31 mouse cellular contexts compared by ENCODE assay signal in genomic region chr15:60701273-60701672, GRCm38 (mm10).
A peak's percentile ranks its signal among the peaks of the same experiment; 100 is the strongest.
DNase-seq lines count a peak whose midpoint lies in the region; ATAC-seq and TF ChIP-seq lines count a peak whose summit lies in the region.
"Had no signal": no experiment of that assay in that cellular context is flagged by ENCODE, and none has a peak within 500 bp of the region (broad histone marks: within the 10 kb centered on the region; RNA-seq: fewer than 3 reads in every experiment).

No protein-coding gene starts in this region.

- peaks cover 3% of the 10 kb centered on the region; the same call in 1 of the 2 replicates for H3K4me1 ChIP-seq in lung, embryonic 16.5 days (replicated peaks; ENCODE audit: control insufficient read depth, insufficient read depth, low read length)
- H3K4me1 ChIP-seq: heart, embryonic 15.5 days; hindbrain, embryonic 12.5 days; limb, embryonic 13.5 days; megakaryocyte, embryonic 14.5 days; neural tube, embryonic 12.5 days; stomach, embryonic 15.5 days had no signal

- H3K4me3 ChIP-seq in lung, embryonic 16.5 days (ENCODE audit: low read length): no peak overlapping the region
- H3K4me3 ChIP-seq: heart, embryonic 10.5 days; heart, embryonic 15.5 days; hindbrain, embryonic 12.5 days; layer of hippocampus, adult 2 months; limb, embryonic 13.5 days; megakaryocyte, embryonic 14.5 days; myocyte; neural tube, embryonic 12.5 days; stomach, embryonic 15.5 days had no signal

- no peak for TF ChIP-seq POLR2A in brain, embryonic 14.5 days (IDR thresholded peaks at IDR 0.05; ENCODE audit: borderline replicate concordance, extremely low read depth, insufficient read depth, insufficient read length, poor library complexity, severe bottlenecking)

- H3K36me3 ChIP-seq in lung, embryonic 16.5 days (ENCODE audit: control insufficient read depth, insufficient read depth, low read length): no peaks in the 10 kb centered on the region
- H3K36me3 ChIP-seq: heart, embryonic 10.5 days; heart, embryonic 15.5 days; hindbrain, embryonic 12.5 days; limb, embryonic 13.5 days; neural tube, embryonic 12.5 days; stomach, embryonic 15.5 days had no signal

- no peak overlapping the region for H3K9ac ChIP-seq in lung, embryonic 16.5 days (ENCODE audit: low read length)
- H3K9ac ChIP-seq: forebrain, postnatal 0 days; heart, embryonic 15.5 days; hindbrain, embryonic 12.5 days; limb, embryonic 13.5 days; neural tube, embryonic 12.5 days; stomach, embryonic 15.5 days had no signal

- H3K4me2 ChIP-seq in lung, embryonic 16.5 days (ENCODE audit: low read depth, low read length): 0 out of 2 replicates have a peak overlapping the region, but pooled peaks have one; percentile 6
- H3K4me2 ChIP-seq: heart, embryonic 15.5 days; hindbrain, embryonic 12.5 days; limb, embryonic 13.5 days; liver, embryonic 11.5 days; neural tube, embryonic 12.5 days; stomach, embryonic 15.5 days had no signal

- H3K27ac ChIP-seq in lung, embryonic 16.5 days (ENCODE audit: low read length): no peak overlapping the region
- H3K27ac ChIP-seq: heart, embryonic 10.5 days; heart, embryonic 15.5 days; hindbrain, embryonic 12.5 days; layer of hippocampus, adult 2 months; limb, embryonic 13.5 days; neural tube, embryonic 12.5 days; stomach, embryonic 15.5 days had no signal

- no peaks in the 10 kb centered on the region for H3K27me3 ChIP-seq in lung, embryonic 16.5 days (ENCODE audit: control insufficient read depth, insufficient read depth, low read depth, low read length)
- H3K27me3 ChIP-seq: heart, embryonic 15.5 days; hindbrain, embryonic 12.5 days; limb, embryonic 13.5 days; neural tube, embryonic 12.5 days; stomach, embryonic 15.5 days had no signal

- ATAC-seq in frontal cortex, adult (ENCODE audit: low TSS enrichment): peak; percentile 65; the same call in 1 of the 2 replicates
- ATAC-seq in lung, embryonic 16.5 days (ENCODE audit: low read depth): no peak
- ATAC-seq: activated CD4-positive, CD25-positive, alpha-beta regulatory T cell, adult 4 months; CD4-positive, CD25-positive, alpha-beta regulatory T cell, adult 4 months; forebrain, postnatal 0 days; intestine, embryonic 16.5 days; midbrain, embryonic 16.5 days had no signal

- no peaks in the 10 kb centered on the region for H3K9me3 ChIP-seq in lung, embryonic 16.5 days (ENCODE audit: control insufficient read depth, low read length)
- H3K9me3 ChIP-seq: heart, embryonic 10.5 days; heart, embryonic 15.5 days; hindbrain, embryonic 12.5 days; limb, embryonic 13.5 days; megakaryocyte, embryonic 14.5 days; neural tube, embryonic 12.5 days; stomach, embryonic 15.5 days had no signal

- DNase-seq in frontal cortex, postnatal 10 days (ENCODE audit: low spot score in 2 of 2): no peak
- DNase-seq in lung, postnatal 36 days: no peak
- peak; percentile 50 for DNase-seq in Muller cell, postnatal 12 days (ENCODE audit: inconsistent ontology term)
- DNase-seq in brain, embryonic 14.5 days (ENCODE audit: low read depth): peak; percentile 28
- DNase-seq in MN1 (ENCODE audit: low spot score): no peak
- no peak for DNase-seq in adrenal gland, postnatal 14 days
- DNase-seq: adrenal gland, adult 2 months; cerebellum, adult 11 months; cerebellum, adult 9-10 months; cerebellum, postnatal 36 days; forebrain, postnatal 0 days; gastrocnemius, postnatal 14 days; heart, adult 11 months; kidney, adult 9 months; kidney, postnatal 14 days had no signal

- no peak for TF ChIP-seq CTCF in brain, embryonic 14.5 days (IDR thresholded peaks at IDR 0.05; ENCODE audit: borderline replicate concordance, extremely low read depth, insufficient read depth, insufficient read length)

Comparison
In these comparisons a context has a peak if more than half of its experiments do, and no peak if none do; other contexts are left out.
1. DNase-seq: peak in Muller cell, postnatal 12 days (single experiment) and brain, embryonic 14.5 days (single experiment); none in frontal cortex, postnatal 10 days (0 of 2), lung, postnatal 36 days (single experiment), MN1 (single experiment) and adrenal gland, postnatal 14 days (single experiment).